Mouse (Mus musculus): ENCODE data around the gene Olfr1359.
"Not testable (repeated sequence)": the region's sequence is repeated elsewhere in the genome, so short reads cannot be mapped to it uniquely, and the experiment has no call there.

Olfr1359 gene

GRCm38 (mm10) chr13:21697811-21698210, at the start of gene Olfr1359:
TSS of gene Olfr1359 (plus strand) at chr13:21698111.
- no peak for DNase-seq (ENCODE audit: low spot score)

GRCm38 (mm10) chr13:21663286-21663685, 34.6 kb upstream of the Olfr1359 start, which contains the start of gene Olfr1361:
TSS of gene Olfr1361 (minus strand) at chr13:21663386.
- no peak for DNase-seq (ENCODE audit: low spot score)

- DNase-seq (ENCODE audit: low spot score), result no peak
Observed at GRCm38 (mm10) chr13:21677305-21677704, 20.6 kb upstream of the Olfr1359 start, which contains the start of gene Olfr1360. TSS of gene Olfr1360 (minus strand) at chr13:21677405.

- DNase-seq (ENCODE audit: low spot score), result no peak
Observed at GRCm38 (mm10) chr13:21706669-21707068, 8.8 kb downstream of the Olfr1359 start.

- peak; percentile 92 for DNase-seq (ENCODE audit: low spot score)
Observed at GRCm38 (mm10) chr13:21710031-21710711, 12.3 kb downstream of the Olfr1359 start.

- DNase-seq (ENCODE audit: low spot score), result peak; percentile 78
Observed at GRCm38 (mm10) chr13:21710821-21711525, 13.1 kb downstream of the Olfr1359 start.

- no peak for DNase-seq (ENCODE audit: low spot score)
Observed at GRCm38 (mm10) chr13:21711698-21712097, 13.8 kb downstream of the Olfr1359 start.

GRCm38 (mm10) chr13:21714725-21715124, 16.8 kb downstream of the Olfr1359 start:
- no peak for DNase-seq (ENCODE audit: low spot score)

- no peak for DNase-seq (ENCODE audit: low spot score)
Observed at GRCm38 (mm10) chr13:21715131-21715863, 17.4 kb downstream of the Olfr1359 start.

- peak; percentile 97 for DNase-seq (ENCODE audit: low spot score)
Observed at GRCm38 (mm10) chr13:21715864-21716539, 18.1 kb downstream of the Olfr1359 start, which contains the start of the genes Hist1h2bl and Hist1h2ai. TSS of gene Hist1h2bl (minus strand) at chr13:21716143. TSS of gene Hist1h2ai (plus strand) at chr13:21716422.

GRCm38 (mm10) chr13:21716540-21717391, 18.9 kb downstream of the Olfr1359 start:
- not testable (repeated sequence) for DNase-seq (ENCODE audit: low spot score)

- DNase-seq (ENCODE audit: low spot score), result peak; percentile 89
Observed at GRCm38 (mm10) chr13:21717397-21718357, 19.8 kb downstream of the Olfr1359 start, which contains the start of gene Hist1h3h. TSS of gene Hist1h3h (plus strand) at chr13:21717659.

GRCm38 (mm10) chr13:21718381-21719080, 20.6 kb downstream of the Olfr1359 start:
- no peak for DNase-seq (ENCODE audit: low spot score)

GRCm38 (mm10) chr13:21721107-21721756, 23.3 kb downstream of the Olfr1359 start:
- DNase-seq (ENCODE audit: low spot score), result not testable (repeated sequence)

GRCm38 (mm10) chr13:21721757-21722372, 24.0 kb downstream of the Olfr1359 start, which contains the start of gene Hist1h2bm:
TSS of gene Hist1h2bm (plus strand) at chr13:21722044.
- peak; percentile 90 for DNase-seq (ENCODE audit: low spot score)

GRCm38 (mm10) chr13:21722373-21722925, 24.5 kb downstream of the Olfr1359 start:
- no peak for DNase-seq (ENCODE audit: low spot score)
